Mouse (Mus musculus): ENCODE measurements around the gene Chrna1.

DNA sequence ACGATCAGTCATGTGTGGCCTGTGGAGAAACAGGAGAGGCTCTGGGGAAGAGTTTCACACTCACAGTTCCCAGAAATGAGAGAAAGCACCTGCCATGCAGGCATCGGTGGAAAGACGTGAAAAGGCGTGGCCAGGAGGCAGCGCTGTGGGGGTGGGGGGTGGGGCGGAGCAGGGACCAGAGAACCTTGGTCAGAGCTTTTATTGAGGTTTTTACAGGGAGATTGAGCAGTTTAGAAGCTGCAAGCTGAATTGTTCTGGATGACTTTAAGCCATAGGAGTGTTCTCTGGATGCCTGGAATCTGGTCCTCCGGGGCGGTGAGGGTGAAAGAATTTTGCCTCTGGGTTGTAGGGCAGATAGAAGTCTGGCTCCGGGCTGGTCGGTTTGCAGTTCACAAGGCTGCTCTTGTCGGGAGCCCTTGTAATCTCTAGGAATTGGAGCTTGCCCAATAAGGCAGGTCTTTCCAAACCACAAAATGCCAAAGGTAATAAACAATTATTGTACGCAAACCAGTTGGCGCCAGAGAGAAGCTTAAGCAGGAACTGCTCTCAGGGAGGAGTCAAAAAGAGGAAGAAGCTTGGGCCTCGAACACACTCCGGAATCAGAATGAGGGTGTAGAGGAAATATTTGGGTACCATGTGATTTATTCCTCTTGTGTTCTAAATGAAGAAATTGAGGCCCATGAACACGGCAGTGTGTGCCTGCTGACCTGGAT lies 39.5 kb downstream of the Chrna1 start:
- TF ChIP-seq CTCF (IDR thresholded peaks at IDR 0.05; ENCODE audit: low read depth, low read length): no peak
- no peak for TF ChIP-seq EP300 (IDR thresholded peaks at IDR 0.05; ENCODE audit: insufficient read depth, low read depth, low read length)
